Mouse (Mus musculus): Measurements from ENCODE around the gene Nkx1-1. TPM values are rescaled to one million over a fixed set of nuclear protein-coding genes. Genes with fewer than 3 reads are reported as not detected.

Gene Nkx1-1
- not detected in 2 replicates for polyA plus RNA-seq (2012)

- Histone ChIP-seq H3K36me3 (ENCODE audit: control insufficient read depth) (no peaks in the 10 kb centered on the region), H3K4me3 (replicated peaks) (no peak within 1 kb of the TSS), H3K9me3 (ENCODE audit: control insufficient read depth, low read length) (peaks cover 15% of the 10 kb centered on the region; the same call in 1 of the 2 replicates), H3K4me1 (ENCODE audit: control insufficient read depth) (no peaks in the 10 kb centered on the region), H3K27me3 (ENCODE audit: control insufficient read depth) (peaks cover 100% of the 10 kb centered on the region)
- TF ChIP-seq TAL1 (IDR thresholded peaks at IDR 0.05; ENCODE audit: low read length) (no peak), GATA1 (IDR thresholded peaks at IDR 0.05; ENCODE audit: low read length) (no peak)
These were observed at the start of gene Nkx1-1 for GRCm38 (mm10) chr5:33433201-33434138. Gene Nkx1-1, minus strand, starts transcription at chr5:33433976.

- Histone ChIP-seq H3K4me3 (replicated peaks) (no peak overlapping the region), H3K4me1 (ENCODE audit: control insufficient read depth) (no peaks in the 10 kb centered on the region), H3K27me3 (ENCODE audit: control insufficient read depth) (no peaks in the 10 kb centered on the region), H3K36me3 (ENCODE audit: control insufficient read depth) (no peaks in the 10 kb centered on the region), H3K9me3 (ENCODE audit: control insufficient read depth, low read length) (no peaks in the 10 kb centered on the region)
- no peak for TF ChIP-seq TAL1 (IDR thresholded peaks at IDR 0.05; ENCODE audit: low read length)
These were observed 47.5 kb upstream of the Nkx1-1 start for GRCm38 (mm10) chr5:33481318-33481685.

GRCm38 (mm10) chr5:33480582-33481317 lies 47.0 kb upstream of the Nkx1-1 start:
- Histone ChIP-seq H3K4me1 (ENCODE audit: control insufficient read depth) (no peaks in the 10 kb centered on the region), H3K9me3 (ENCODE audit: control insufficient read depth, low read length) (no peaks in the 10 kb centered on the region), H3K27me3 (ENCODE audit: control insufficient read depth) (no peaks in the 10 kb centered on the region), H3K4me3 (replicated peaks) (no peak overlapping the region), H3K36me3 (ENCODE audit: control insufficient read depth) (no peaks in the 10 kb centered on the region)
- TF ChIP-seq TAL1 (IDR thresholded peaks at IDR 0.05; ENCODE audit: low read length), result no peak
- no peak for TF ChIP-seq GATA1 (IDR thresholded peaks at IDR 0.05; ENCODE audit: low read length)

GRCm38 (mm10) chr5:33465464-33465863 lies 31.7 kb upstream of the Nkx1-1 start:
- no peaks in the 10 kb centered on the region for H3K4me1 ChIP-seq (ENCODE audit: control insufficient read depth)
- H3K36me3 ChIP-seq (ENCODE audit: control insufficient read depth), result no peaks in the 10 kb centered on the region
- no peak for TF ChIP-seq GATA1 (IDR thresholded peaks at IDR 0.05; ENCODE audit: low read length)
- no peak for TF ChIP-seq TAL1 (IDR thresholded peaks at IDR 0.05; ENCODE audit: low read length)
- no peak overlapping the region for H3K4me3 ChIP-seq (replicated peaks)
- no peaks in the 10 kb centered on the region for H3K27me3 ChIP-seq (ENCODE audit: control insufficient read depth)
- H3K9me3 ChIP-seq (ENCODE audit: control insufficient read depth, low read length), result no peaks in the 10 kb centered on the region

- no peaks in the 10 kb centered on the region for H3K36me3 ChIP-seq (ENCODE audit: control insufficient read depth)
- no peaks in the 10 kb centered on the region for H3K9me3 ChIP-seq (ENCODE audit: control insufficient read depth, low read length)
- H3K4me3 ChIP-seq (replicated peaks), result no peak overlapping the region
- H3K27me3 ChIP-seq (ENCODE audit: control insufficient read depth), result no peaks in the 10 kb centered on the region
- TF ChIP-seq TAL1 (IDR thresholded peaks at IDR 0.05; ENCODE audit: low read length) (no peak), GATA1 (IDR thresholded peaks at IDR 0.05; ENCODE audit: low read length) (no peak)
- H3K4me1 ChIP-seq (ENCODE audit: control insufficient read depth), result no peaks in the 10 kb centered on the region
These were observed 30.6 kb upstream of the Nkx1-1 start for GRCm38 (mm10) chr5:33464390-33464789.

GRCm38 (mm10) chr5:33459111-33459510 lies 25.3 kb upstream of the Nkx1-1 start:
- Histone ChIP-seq H3K27me3 (ENCODE audit: control insufficient read depth) (no peaks in the 10 kb centered on the region), H3K4me1 (ENCODE audit: control insufficient read depth) (no peaks in the 10 kb centered on the region), H3K36me3 (ENCODE audit: control insufficient read depth) (no peaks in the 10 kb centered on the region), H3K9me3 (ENCODE audit: control insufficient read depth, low read length) (no peaks in the 10 kb centered on the region), H3K4me3 (replicated peaks) (no peak overlapping the region)
- TF ChIP-seq TAL1 (IDR thresholded peaks at IDR 0.05; ENCODE audit: low read length), result no peak
- no peak for TF ChIP-seq GATA1 (IDR thresholded peaks at IDR 0.05; ENCODE audit: low read length)

- no peak for TF ChIP-seq TAL1 (IDR thresholded peaks at IDR 0.05; ENCODE audit: low read length)
- TF ChIP-seq GATA1 (IDR thresholded peaks at IDR 0.05; ENCODE audit: low read length), result no peak
- no peak overlapping the region for H3K4me3 ChIP-seq (replicated peaks)
- H3K36me3 ChIP-seq (ENCODE audit: control insufficient read depth), result no peaks in the 10 kb centered on the region
- no peaks in the 10 kb centered on the region for H3K4me1 ChIP-seq (ENCODE audit: control insufficient read depth)
- no peaks in the 10 kb centered on the region for H3K9me3 ChIP-seq (ENCODE audit: control insufficient read depth, low read length)
- no peaks in the 10 kb centered on the region for H3K27me3 ChIP-seq (ENCODE audit: control insufficient read depth)
These were observed 24.4 kb upstream of the Nkx1-1 start for GRCm38 (mm10) chr5:33458132-33458622.

- no peak overlapping the region for H3K4me3 ChIP-seq (replicated peaks)
- H3K27me3 ChIP-seq (ENCODE audit: control insufficient read depth), result no peaks in the 10 kb centered on the region
- H3K36me3 ChIP-seq (ENCODE audit: control insufficient read depth), result no peaks in the 10 kb centered on the region
- H3K4me1 ChIP-seq (ENCODE audit: control insufficient read depth), result no peaks in the 10 kb centered on the region
- no peak for TF ChIP-seq TAL1 (IDR thresholded peaks at IDR 0.05; ENCODE audit: low read length)
- TF ChIP-seq GATA1 (IDR thresholded peaks at IDR 0.05; ENCODE audit: low read length), result no peak
- H3K9me3 ChIP-seq (ENCODE audit: control insufficient read depth, low read length), result no peaks in the 10 kb centered on the region
These were observed 22.0 kb upstream of the Nkx1-1 start for GRCm38 (mm10) chr5:33455737-33456136.

- no peaks in the 10 kb centered on the region for H3K9me3 ChIP-seq (ENCODE audit: control insufficient read depth, low read length)
- no peak for TF ChIP-seq GATA1 (IDR thresholded peaks at IDR 0.05; ENCODE audit: low read length)
These were observed 10.0 kb upstream of the Nkx1-1 start for GRCm38 (mm10) chr5:33443794-33444193.

More at GRCm38 (mm10) chr5:33443794-33444193, 10.0 kb upstream of the Nkx1-1 start:
- Histone ChIP-seq H3K27me3 (ENCODE audit: control insufficient read depth) (peaks cover 39% of the 10 kb centered on the region), H3K36me3 (ENCODE audit: control insufficient read depth) (no peaks in the 10 kb centered on the region), H3K4me3 (replicated peaks) (no peak overlapping the region), H3K4me1 (ENCODE audit: control insufficient read depth) (peaks cover 14% of the 10 kb centered on the region)

All from erythroblast, embryonic 14.5 days (primary cell).